Comparison of ENCODE assay signal across 12 mouse cellular contexts in the genomic region with DNA sequence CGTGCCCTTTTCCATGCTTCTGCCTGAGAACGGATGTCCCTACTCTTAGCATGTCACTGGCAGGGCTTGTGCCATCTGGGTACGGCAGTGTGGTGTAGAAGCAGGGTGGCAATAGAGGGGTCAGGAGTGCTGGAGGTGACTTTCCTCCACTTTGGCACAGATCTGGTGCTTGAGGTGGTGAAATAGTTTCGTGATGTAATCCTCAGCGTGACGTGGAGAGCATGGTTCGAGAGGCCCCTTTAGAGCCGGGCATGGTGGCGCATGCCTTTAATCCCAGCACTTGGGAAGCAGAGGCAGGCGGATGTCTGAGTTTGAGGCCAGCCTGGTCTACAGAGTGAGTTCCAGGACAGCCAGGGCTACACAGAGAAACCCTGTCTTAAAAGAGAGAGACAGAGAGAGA.
DNase-seq lines count a peak whose midpoint lies in the region.
"Had no signal": no experiment of that assay in that cellular context is flagged by ENCODE, and none has a peak within 500 bp of the region (broad histone marks: within the 10 kb centered on the region; RNA-seq: fewer than 3 reads in every experiment).

No protein-coding gene starts in this region.

- peaks cover 7% of the 10 kb centered on the region; the same call in 1 of the 2 replicates for H3K4me1 ChIP-seq in brown adipose tissue, adult 24 weeks (ENCODE audit: control insufficient read depth, insufficient read depth, insufficient read length, low read length)
- H3K4me1 ChIP-seq: forebrain, embryonic 12.5 days; intestine, embryonic 15.5 days had no signal

- peak; percentile 49 for DNase-seq in adrenal gland, postnatal 10 days
- no peak for DNase-seq in adrenal gland, adult 8-10 months
- DNase-seq in heart, adult 11 months = peak; percentile 86
- no peak for DNase-seq in heart, postnatal 14 days
- DNase-seq in adipocyte (ENCODE audit: low spot score) = peak; percentile 48
- DNase-seq: kidney, adult 18-20 months had no signal

- H3K4me3 ChIP-seq in brown adipose tissue, adult 24 weeks (ENCODE audit: insufficient read depth, low read depth, low read length) = no peak overlapping the region
- H3K4me3 ChIP-seq: embryonic facial prominence, embryonic 13.5 days; forebrain, embryonic 12.5 days; hindbrain, embryonic 10.5 days; intestine, embryonic 15.5 days had no signal

- intact Hi-C loops in heart, postnatal 14 days (cut with DNase I) = no loop called here

- peak overlapping the region; percentile 96 for H3K27ac ChIP-seq in brown adipose tissue, adult 24 weeks (replicated peaks; ENCODE audit: low read depth, low read length)
- H3K27ac ChIP-seq: embryonic facial prominence, embryonic 13.5 days; forebrain, embryonic 12.5 days; hindbrain, embryonic 10.5 days; hindbrain, embryonic 14.5 days; intestine, embryonic 15.5 days had no signal

Comparison
In these comparisons a context has a peak if more than half of its experiments do, and no peak if none do; other contexts are left out.
1. DNase-seq: peak in adrenal gland, postnatal 10 days (single experiment), heart, adult 11 months (single experiment) and adipocyte (single experiment); none in adrenal gland, adult 8-10 months (single experiment) and heart, postnatal 14 days (0 of 2).